Mouse (Mus musculus) thymus, postnatal 4 days (tissue): ENCODE data around the gene 4930519G04Rik.
A peak's percentile ranks its signal among the peaks of the same experiment; 100 is the strongest.
"Not testable (repeated sequence)": the region's sequence is repeated elsewhere in the genome, so short reads cannot be mapped to it uniquely, and the experiment has no call there.

Experiments used
- DNase-seq: peaks from one replicate; pipeline ENCODE4 v3.0.0; 2021

The 4930519G04Rik gene

GRCm38 (mm10) chr5:114853364-114853763, at the start of gene 4930519G04Rik:
Gene 4930519G04Rik, plus strand, starts transcription at chr5:114853664.
- DNase-seq: not testable (repeated sequence)

DNA sequence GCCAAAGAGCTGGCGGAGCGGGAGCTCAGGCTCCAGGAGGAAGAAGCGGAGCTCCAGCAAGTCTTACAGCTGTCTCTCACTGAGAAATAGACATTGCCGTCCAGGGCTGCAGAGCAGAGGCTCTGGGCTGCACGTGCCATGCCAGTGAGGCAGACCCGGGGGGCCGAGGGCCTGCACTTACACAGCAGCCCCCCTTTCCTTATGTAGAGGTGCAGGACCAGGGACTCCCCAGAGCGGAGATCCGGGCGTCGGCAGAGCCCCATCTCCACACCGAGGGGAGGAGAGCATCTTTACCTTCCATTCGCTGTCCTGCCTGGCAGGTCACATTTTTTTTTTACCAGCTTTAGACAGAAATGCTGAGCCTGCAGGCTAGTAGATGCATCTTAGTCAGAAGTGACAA, 49.1 kb upstream of the 4930519G04Rik start:
- DNase-seq: no peak

DNA sequence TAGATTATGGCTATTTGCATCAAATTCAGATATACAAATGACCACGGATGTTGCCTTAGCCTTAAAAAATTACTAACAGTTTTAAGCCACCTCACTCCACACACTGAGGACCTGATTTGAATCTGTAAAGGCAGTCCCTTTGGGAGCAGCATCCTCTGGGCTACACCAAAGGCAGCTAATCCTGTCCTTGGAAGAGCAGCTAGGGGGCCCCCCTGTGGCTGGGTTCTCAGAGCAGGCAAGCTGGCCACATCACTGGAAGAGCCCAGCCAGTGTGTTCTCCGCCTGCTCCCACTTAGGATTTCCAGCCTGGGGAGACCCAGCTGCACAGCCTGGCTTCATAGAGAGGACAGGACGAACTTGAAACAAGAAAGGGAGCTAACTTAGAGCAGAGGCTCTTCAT, 48.5 kb upstream of the 4930519G04Rik start:
- DNase-seq: peak; percentile 56

DNA sequence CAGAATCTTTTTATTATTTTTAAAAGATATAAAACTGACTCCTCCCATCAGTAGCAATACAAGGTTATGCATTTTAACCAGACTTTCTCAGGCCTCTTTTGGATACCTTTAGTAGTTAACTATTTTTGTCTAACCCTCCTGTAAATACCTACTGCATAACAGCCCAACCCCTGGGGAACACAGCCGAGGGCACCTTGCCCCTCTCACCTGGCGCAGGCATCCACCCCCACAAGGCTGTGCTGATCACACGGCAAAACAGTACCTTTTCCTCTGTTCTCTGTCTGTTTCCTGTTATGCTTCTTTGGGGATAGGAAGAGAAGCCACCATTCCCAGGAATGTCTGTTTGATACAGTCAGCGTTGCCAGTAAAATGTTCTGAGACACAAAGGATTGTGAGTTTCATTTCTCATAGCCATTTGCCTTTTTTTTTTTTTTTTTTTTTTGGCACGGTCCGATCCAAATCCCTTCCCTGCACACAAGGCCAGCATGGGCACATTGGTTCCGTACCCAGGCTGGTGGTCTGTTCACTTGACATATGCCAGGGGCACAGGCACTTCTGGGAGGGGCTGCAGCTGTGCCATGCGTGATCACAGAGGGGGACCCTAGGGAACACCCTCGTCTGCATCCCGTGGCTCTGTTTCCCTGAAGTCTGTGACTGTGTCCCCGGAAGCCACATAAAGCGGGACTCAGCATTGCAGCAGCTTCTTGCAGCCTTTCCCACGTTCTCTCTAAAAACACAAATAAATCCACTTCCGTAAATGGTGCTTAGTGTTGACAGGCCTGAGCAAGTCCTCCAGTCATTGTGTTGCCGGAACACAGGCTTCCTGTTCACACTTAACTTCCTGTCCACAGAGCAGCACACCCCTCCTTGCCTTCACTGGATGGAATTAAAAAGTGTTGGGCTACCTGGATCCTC, 47.8 kb upstream of the 4930519G04Rik start:
- DNase-seq: peak; percentile 54

- no peak for DNase-seq
Observed at GRCm38 (mm10) chr5:114806636-114807035, 46.8 kb upstream of the 4930519G04Rik start.

GRCm38 (mm10) chr5:114807063-114807462, 46.4 kb upstream of the 4930519G04Rik start:
- DNase-seq: no peak

GRCm38 (mm10) chr5:114807468-114807867, 46.0 kb upstream of the 4930519G04Rik start:
- DNase-seq: no peak

GRCm38 (mm10) chr5:114807893-114808292, 45.6 kb upstream of the 4930519G04Rik start:
- DNase-seq: no peak

DNA sequence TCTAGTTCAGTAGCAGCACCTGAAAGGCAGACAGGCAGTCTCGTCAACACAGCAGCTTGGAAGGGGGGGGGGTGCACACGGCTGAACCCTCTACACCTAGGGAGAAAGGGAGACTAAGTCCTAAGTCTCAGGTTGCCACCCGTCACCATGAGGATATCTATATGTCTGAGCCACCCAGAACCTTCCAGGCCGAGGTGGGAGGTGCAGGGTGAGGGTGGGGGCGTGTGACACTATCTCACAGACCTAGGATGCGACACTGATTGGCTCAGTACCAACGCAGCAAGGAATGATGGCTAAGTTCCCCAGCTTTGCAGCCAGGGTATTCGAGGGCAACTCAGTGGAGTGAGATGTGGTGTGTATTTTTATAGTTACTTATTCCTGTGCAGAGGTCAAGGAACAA, 45.1 kb upstream of the 4930519G04Rik start:
- no peak for DNase-seq

DNA sequence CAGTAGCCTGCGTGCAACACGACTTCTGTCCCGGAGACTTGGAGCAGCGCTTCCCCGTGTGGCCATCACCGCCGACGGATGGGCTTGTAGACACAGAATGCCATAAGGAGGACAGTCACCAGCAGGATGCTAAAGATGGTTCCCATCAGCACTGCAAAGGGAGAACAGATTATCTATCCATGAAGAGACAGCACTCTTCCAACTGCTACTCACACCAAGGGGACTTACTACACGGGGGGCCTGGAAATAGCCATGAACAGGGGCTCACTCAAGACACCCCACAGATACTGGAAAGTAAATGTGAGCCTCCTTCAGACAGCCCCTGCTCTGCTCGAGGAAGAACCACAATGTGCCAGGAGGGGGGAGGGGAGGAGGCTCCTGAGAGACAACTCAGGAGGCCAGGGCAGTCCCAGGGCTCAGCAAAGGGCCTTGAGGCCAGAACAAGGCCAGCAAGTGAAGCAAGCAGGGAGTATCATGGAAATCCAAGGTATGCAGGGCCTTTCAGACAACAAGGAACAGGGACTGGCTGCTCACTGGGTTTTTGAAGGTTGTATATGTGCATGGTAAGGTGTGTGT, 44.2 kb upstream of the 4930519G04Rik start:
- DNase-seq: no peak

DNA sequence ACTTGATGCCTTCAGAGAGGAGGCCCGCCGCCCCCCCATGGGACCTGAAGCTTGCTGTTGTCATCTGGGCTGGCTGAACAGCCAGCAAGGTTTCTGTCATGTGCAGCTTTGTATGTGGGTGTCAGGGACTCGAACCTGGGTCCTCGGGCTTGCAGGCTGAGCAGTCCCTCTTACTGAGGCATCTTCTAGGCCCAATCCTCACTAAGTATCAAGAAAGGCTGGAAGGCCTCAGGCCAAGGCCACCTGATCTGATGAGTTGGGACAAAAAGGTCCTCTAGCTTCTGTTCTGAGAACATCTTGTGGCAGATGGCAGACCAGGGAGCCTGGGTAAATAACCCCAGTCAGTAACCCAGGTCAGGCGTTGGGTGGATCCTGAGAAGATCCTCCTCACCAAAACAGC, 43.6 kb upstream of the 4930519G04Rik start:
- DNase-seq: no peak

- DNase-seq: peak; percentile 92
Observed at GRCm38 (mm10) chr5:114813525-114814181, 39.8 kb upstream of the 4930519G04Rik start.

DNA sequence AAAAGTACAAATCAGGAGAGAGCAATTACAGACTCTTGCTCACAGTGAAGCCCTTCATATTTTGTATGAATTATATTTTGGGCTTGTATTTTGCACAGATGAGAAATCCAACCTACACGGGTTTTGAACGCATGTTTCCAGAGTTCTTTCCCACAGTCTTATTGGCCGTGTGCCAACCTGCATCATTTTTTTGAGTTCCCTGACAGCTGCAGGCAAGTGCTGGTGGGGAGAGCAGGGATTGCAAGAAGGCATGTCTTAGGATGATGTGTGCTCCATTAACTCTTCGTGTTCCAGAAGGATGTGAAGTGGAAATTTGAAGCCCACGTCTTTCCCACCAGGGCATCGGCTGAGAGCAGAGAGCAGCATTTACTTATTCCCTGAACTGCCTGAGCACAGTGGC, 36.9 kb upstream of the 4930519G04Rik start:
- DNase-seq: no peak

GRCm38 (mm10) chr5:114818124-114818523, 35.3 kb upstream of the 4930519G04Rik start:
- DNase-seq: no peak

- DNase-seq: peak; percentile 92
Observed at GRCm38 (mm10) chr5:114822796-114823688, 30.4 kb upstream of the 4930519G04Rik start, which contains the start of gene 1500011B03Rik. Gene 1500011B03Rik, minus strand, starts transcription at chr5:114823468.

GRCm38 (mm10) chr5:114824197-114824596, 29.3 kb upstream of the 4930519G04Rik start:
- DNase-seq: peak; percentile 71

DNA sequence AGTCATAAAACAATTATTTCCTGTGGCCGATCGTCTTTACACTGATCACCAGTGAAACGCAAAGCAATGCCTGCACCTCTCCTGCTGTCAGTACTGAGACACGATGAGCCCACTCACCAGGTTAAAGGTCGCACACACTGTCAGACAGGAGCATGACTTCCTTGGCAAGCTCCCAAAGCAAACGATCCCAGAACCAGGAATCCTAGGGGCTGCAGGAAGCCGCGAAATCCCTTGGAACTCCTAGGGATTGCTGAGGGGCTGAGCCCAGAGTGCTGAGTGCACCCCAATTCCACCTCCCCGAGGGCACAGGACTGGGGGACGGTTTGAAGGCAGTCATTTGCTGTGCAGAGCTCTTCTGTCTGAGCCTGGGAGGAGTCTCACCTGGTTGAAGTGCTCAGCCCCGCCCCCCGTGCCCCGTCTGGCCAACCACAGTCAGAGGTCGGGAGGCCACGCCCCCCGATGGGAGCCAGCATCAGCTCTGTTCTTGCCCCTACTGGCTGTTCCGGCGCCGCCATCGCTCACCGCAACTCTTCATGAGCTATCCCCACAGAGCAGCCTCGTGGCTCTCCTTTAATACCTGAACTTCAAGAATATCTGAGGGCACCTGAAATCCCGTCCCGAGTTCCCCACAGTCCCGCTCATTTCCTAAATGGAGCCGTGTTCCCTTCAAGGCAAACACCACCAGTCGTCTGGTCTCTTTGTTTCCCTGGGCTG, 27.3 kb upstream of the 4930519G04Rik start:
- peak; percentile 95 for DNase-seq

- DNase-seq: no peak
Observed at GRCm38 (mm10) chr5:114827427-114827826, 26.0 kb upstream of the 4930519G04Rik start.

- DNase-seq: no peak
Observed at GRCm38 (mm10) chr5:114829740-114830139, 23.7 kb upstream of the 4930519G04Rik start.

- no peak for DNase-seq
Observed at GRCm38 (mm10) chr5:114836886-114837285, 16.6 kb upstream of the 4930519G04Rik start.

GRCm38 (mm10) chr5:114840481-114840880, 13.0 kb upstream of the 4930519G04Rik start:
- not testable (repeated sequence) for DNase-seq

DNA sequence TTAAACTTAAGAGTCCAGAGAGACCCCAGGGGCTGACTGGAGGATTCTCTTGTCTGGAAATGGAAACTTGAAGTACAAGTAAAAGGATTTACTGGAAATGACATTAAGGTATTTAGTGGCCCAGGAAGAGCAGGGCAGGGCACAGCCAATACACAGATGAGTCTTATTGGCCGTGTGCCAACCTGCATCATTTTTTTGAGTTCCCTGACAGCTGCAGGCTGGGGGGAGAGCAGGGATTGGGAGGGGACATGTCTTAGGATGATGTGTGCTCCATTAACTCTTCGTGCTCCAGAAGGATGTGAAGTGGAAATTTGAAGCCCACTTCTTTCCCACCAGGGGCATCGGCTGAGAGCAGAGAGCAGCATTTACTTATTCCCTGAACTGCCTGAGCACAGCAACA, 11.3 kb upstream of the 4930519G04Rik start:
- not testable (repeated sequence) for DNase-seq
